Mouse (Mus musculus): Measurements from ENCODE around the gene Aldh3a1. TPM values are rescaled to one million over a fixed set of nuclear protein-coding genes. Genes with fewer than 3 reads are reported as not detected.
"Not testable (repeated sequence)": the region's sequence is repeated elsewhere in the genome, so short reads cannot be mapped to it uniquely, and the experiment has no call there.

The Aldh3a1 gene
- polyA plus RNA-seq, 1 experiment = 1.6 TPM

DNA sequence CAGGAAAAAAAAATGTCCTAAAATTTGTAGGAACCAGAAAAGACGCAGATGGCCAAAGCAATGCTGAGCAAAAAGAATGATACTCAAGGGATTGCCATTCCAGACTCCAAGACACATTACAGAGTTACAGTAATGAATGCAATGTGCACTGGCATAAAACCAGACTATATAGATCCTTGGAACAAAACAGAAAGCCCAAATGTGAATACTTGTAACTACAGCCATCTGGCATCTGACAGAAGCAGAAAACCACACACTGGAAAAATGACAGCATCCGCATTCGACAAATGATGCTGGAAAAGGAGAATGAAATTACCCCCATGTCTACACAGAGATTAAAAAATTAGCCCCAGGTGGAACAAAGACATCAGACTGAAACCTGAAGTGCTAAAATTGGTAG, 27.0 kb upstream of the Aldh3a1 start:
- H3K27me3 ChIP-seq (ENCODE audit: control insufficient read depth, insufficient read depth, low read length) = no peaks in the 10 kb centered on the region
- no peak overlapping the region for H3K27ac ChIP-seq (ENCODE audit: control insufficient read depth, insufficient read depth, low read depth, low read length)
- no peak for TF ChIP-seq POLR2A (IDR thresholded peaks at IDR 0.05; ENCODE audit: control insufficient read depth, low read depth, low read length)
- no peak for TF ChIP-seq CTCF (IDR thresholded peaks at IDR 0.05; ENCODE audit: control insufficient read depth, insufficient read depth, insufficient replicate concordance, low read depth, low read length)
- no peaks in the 10 kb centered on the region for H3K36me3 ChIP-seq (ENCODE audit: control insufficient read depth, insufficient read depth, low read length)
- H3K4me3 ChIP-seq (ENCODE audit: control insufficient read depth, low read depth, low read length) = no peak overlapping the region
- no peaks in the 10 kb centered on the region; the same call in 1 of the 2 replicates for H3K4me1 ChIP-seq (ENCODE audit: control insufficient read depth, insufficient read depth, low read length)

GRCm38 (mm10) chr11:61181624-61182023, 25.7 kb upstream of the Aldh3a1 start:
- TF ChIP-seq POLR2A (IDR thresholded peaks at IDR 0.05; ENCODE audit: control insufficient read depth, low read depth, low read length) (no peak), CTCF (IDR thresholded peaks at IDR 0.05; ENCODE audit: control insufficient read depth, insufficient read depth, insufficient replicate concordance, low read depth, low read length) (no peak)
- Histone ChIP-seq H3K36me3 (ENCODE audit: control insufficient read depth, insufficient read depth, low read length) (no peaks in the 10 kb centered on the region), H3K27ac (ENCODE audit: control insufficient read depth, insufficient read depth, low read depth, low read length) (no peak overlapping the region), H3K4me3 (ENCODE audit: control insufficient read depth, low read depth, low read length) (no peak overlapping the region), H3K4me1 (ENCODE audit: control insufficient read depth, insufficient read depth, low read length) (no peaks in the 10 kb centered on the region), H3K27me3 (ENCODE audit: control insufficient read depth, insufficient read depth, low read length) (no peaks in the 10 kb centered on the region)

DNA sequence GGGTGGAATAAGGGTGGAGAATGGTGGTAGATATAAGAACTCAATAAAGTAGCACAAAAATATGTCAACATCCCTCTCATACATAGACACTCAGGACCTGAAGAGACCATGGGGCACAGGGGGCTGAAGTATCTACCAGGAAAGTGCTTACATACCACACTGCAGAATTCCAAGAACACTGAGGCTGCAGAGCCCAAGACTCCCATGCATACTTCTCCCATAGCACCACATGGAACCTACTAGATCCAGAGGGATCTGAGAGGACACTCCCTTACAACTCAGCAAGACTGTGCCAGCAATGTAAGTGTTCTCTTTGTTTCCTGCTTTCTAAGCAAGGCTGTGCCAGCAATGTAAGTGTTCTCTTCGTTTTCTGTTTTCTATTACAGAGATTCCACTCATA, 23.5 kb upstream of the Aldh3a1 start:
- TF ChIP-seq POLR2A (IDR thresholded peaks at IDR 0.05; ENCODE audit: control insufficient read depth, low read depth, low read length) (no peak), CTCF (IDR thresholded peaks at IDR 0.05; ENCODE audit: control insufficient read depth, insufficient read depth, insufficient replicate concordance, low read depth, low read length) (no peak)
- Histone ChIP-seq H3K27ac (ENCODE audit: control insufficient read depth, insufficient read depth, low read depth, low read length) (no peak overlapping the region), H3K4me3 (ENCODE audit: control insufficient read depth, low read depth, low read length) (no peak overlapping the region), H3K4me1 (ENCODE audit: control insufficient read depth, insufficient read depth, low read length) (no peaks in the 10 kb centered on the region), H3K36me3 (ENCODE audit: control insufficient read depth, insufficient read depth, low read length) (no peaks in the 10 kb centered on the region), H3K27me3 (ENCODE audit: control insufficient read depth, insufficient read depth, low read length) (no peaks in the 10 kb centered on the region)

DNA sequence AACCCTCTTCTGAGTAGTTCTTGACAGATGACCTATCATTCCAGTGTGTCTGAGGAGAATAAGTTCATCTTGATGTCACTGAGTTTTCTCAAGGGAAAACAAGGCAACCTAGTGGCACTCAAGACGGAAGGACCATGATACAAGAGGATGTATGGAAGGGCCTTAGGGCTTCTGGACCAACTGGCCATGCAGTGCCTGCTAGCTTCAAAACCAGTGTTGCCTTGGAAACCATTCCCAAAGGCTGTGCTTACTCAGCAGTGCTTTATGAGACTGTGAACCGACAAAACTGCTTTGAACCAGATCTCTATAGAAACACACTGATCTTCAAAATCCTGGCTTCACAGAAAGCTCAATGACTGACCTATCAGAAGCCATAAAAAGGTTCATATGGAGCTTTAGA, 16.6 kb upstream of the Aldh3a1 start:
- H3K4me1 ChIP-seq (ENCODE audit: control insufficient read depth, insufficient read depth, low read length) = no peaks in the 10 kb centered on the region
- no peak overlapping the region for H3K27ac ChIP-seq (ENCODE audit: control insufficient read depth, insufficient read depth, low read depth, low read length)
- H3K27me3 ChIP-seq (ENCODE audit: control insufficient read depth, insufficient read depth, low read length) = no peaks in the 10 kb centered on the region
- TF ChIP-seq POLR2A (IDR thresholded peaks at IDR 0.05; ENCODE audit: control insufficient read depth, low read depth, low read length) (no peak), CTCF (IDR thresholded peaks at IDR 0.05; ENCODE audit: control insufficient read depth, insufficient read depth, insufficient replicate concordance, low read depth, low read length) (no peak)
- no peaks in the 10 kb centered on the region for H3K36me3 ChIP-seq (ENCODE audit: control insufficient read depth, insufficient read depth, low read length)
- no peak overlapping the region for H3K4me3 ChIP-seq (ENCODE audit: control insufficient read depth, low read depth, low read length)

DNA sequence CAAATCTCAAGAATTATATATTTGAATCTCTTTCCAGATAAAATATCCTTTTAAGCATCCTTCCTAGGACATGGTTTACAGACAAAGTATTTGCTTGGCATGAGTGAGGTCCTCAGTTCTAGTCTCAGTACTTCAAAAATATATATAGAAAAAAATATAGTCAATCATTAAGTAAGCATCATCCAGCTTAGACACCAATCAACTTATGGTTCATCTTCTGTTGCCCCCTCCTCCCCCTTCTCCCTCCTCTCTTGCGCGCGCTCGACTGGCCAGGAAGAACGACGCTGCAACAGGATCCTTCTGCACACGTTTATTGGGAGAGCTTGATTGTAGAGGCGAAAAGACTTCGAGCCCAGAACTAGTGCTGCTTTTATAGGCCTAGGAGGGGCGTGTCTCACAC, 15.2 kb upstream of the Aldh3a1 start:
- H3K4me1 ChIP-seq (ENCODE audit: control insufficient read depth, insufficient read depth, low read length); H3K36me3 ChIP-seq (ENCODE audit: control insufficient read depth, insufficient read depth, low read length); H3K27me3 ChIP-seq (ENCODE audit: control insufficient read depth, insufficient read depth, low read length); H3K27ac ChIP-seq (ENCODE audit: control insufficient read depth, insufficient read depth, low read depth, low read length); H3K4me3 ChIP-seq (ENCODE audit: control insufficient read depth, low read depth, low read length): not testable (repeated sequence)

- Histone ChIP-seq H3K4me1 (ENCODE audit: control insufficient read depth, insufficient read depth, low read length) (no peaks in the 10 kb centered on the region), H3K36me3 (ENCODE audit: control insufficient read depth, insufficient read depth, low read length) (no peaks in the 10 kb centered on the region), H3K27me3 (ENCODE audit: control insufficient read depth, insufficient read depth, low read length) (no peaks in the 10 kb centered on the region), H3K27ac (ENCODE audit: control insufficient read depth, insufficient read depth, low read depth, low read length) (no peak overlapping the region), H3K4me3 (ENCODE audit: control insufficient read depth, low read depth, low read length) (no peak overlapping the region)
- no peak for TF ChIP-seq CTCF (IDR thresholded peaks at IDR 0.05; ENCODE audit: control insufficient read depth, insufficient read depth, insufficient replicate concordance, low read depth, low read length)
These were observed 14.6 kb upstream of the Aldh3a1 start for GRCm38 (mm10) chr11:61192779-61193178.

GRCm38 (mm10) chr11:61193392-61193791, 13.9 kb upstream of the Aldh3a1 start:
- H3K36me3 ChIP-seq (ENCODE audit: control insufficient read depth, insufficient read depth, low read length) = no peaks in the 10 kb centered on the region
- no peak overlapping the region for H3K4me3 ChIP-seq (ENCODE audit: control insufficient read depth, low read depth, low read length)
- TF ChIP-seq POLR2A (IDR thresholded peaks at IDR 0.05; ENCODE audit: control insufficient read depth, low read depth, low read length) (no peak), CTCF (IDR thresholded peaks at IDR 0.05; ENCODE audit: control insufficient read depth, insufficient read depth, insufficient replicate concordance, low read depth, low read length) (peak; percentile 92; the same call in 1 of the 2 replicates)
- no peaks in the 10 kb centered on the region for H3K4me1 ChIP-seq (ENCODE audit: control insufficient read depth, insufficient read depth, low read length)
- H3K27me3 ChIP-seq (ENCODE audit: control insufficient read depth, insufficient read depth, low read length) = no peaks in the 10 kb centered on the region
- no peak overlapping the region for H3K27ac ChIP-seq (ENCODE audit: control insufficient read depth, insufficient read depth, low read depth, low read length)

DNA sequence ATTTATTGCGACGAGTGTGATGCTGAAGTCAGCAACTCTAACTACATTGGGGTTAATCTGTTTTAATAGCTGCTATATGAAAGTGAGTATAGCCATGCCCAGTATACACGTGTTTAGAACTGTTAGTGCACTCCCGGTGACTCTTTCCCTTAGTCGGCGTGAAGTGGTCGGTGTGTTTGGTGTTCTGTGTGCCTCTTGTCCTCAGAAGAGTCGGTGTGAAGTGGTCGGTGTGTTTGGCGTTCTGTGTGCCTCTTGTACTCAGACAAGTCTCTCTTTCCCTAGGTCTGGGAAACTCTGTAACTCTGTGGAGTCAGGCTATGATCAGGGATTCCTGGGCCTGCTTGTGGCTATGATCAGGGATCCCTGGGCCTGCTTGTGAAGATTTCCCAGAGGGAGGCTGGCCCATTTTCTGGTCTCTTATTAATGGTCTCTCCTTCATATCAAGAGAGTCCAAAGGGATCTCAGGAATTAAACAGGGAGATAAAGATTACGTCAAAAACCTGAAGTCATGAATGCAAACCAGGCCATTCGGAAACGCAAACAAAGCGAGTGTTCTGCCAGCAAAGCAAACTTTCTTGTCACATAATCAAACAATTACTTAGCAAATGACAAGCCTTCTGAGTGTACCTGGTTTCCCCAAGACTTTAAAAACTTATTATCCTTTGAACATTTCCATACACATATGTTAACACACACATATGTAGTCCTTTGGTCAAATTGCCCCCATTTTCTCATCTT, 10.6 kb upstream of the Aldh3a1 start:
- Histone ChIP-seq H3K27me3 (ENCODE audit: control insufficient read depth, insufficient read depth, low read length) (no peaks in the 10 kb centered on the region), H3K4me1 (ENCODE audit: control insufficient read depth, insufficient read depth, low read length) (no peaks in the 10 kb centered on the region), H3K36me3 (ENCODE audit: control insufficient read depth, insufficient read depth, low read length) (no peaks in the 10 kb centered on the region), H3K4me3 (ENCODE audit: control insufficient read depth, low read depth, low read length) (no peak overlapping the region), H3K27ac (ENCODE audit: control insufficient read depth, insufficient read depth, low read depth, low read length) (no peak overlapping the region)
- TF ChIP-seq POLR2A (IDR thresholded peaks at IDR 0.05; ENCODE audit: control insufficient read depth, low read depth, low read length) = no peak
- TF ChIP-seq CTCF (IDR thresholded peaks at IDR 0.05; ENCODE audit: control insufficient read depth, insufficient read depth, insufficient replicate concordance, low read depth, low read length) = no peak

Data from testis, adult 2 months (tissue).